Mouse (Mus musculus) ES-E14 (cell line): ENCODE data around the gene 5530401A14Rik. TPM values are rescaled to one million over a fixed set of nuclear protein-coding genes. Genes with fewer than 3 reads are reported as not detected.

Source experiments
- DNase-seq: peaks from one replicate; pipeline ENCODE4 v3.0.0-alpha.2; 2013; ENCODE audit warnings: low read depth, low spot score
- H3K27ac ChIP-seq: 2 replicates; pipeline ENCODE4 v1.5.1; 2012; ENCODE audit warnings: low read depth, mild to moderate bottlenecking, low read length, moderate library complexity, mixed read lengths; ENCODE audit not compliant: poor library complexity, insufficient read depth, severe bottlenecking
- H3K36me3 ChIP-seq: 2 replicates; pipeline ENCODE4 v1.6.1; 2012; ENCODE audit warnings: mild to moderate bottlenecking, low read length, moderate library complexity, mixed read lengths; ENCODE audit not compliant: control insufficient read depth, poor library complexity, insufficient read depth, severe bottlenecking
- H3K4me1 ChIP-seq, 2 experiments: fragments of 150-350 bp in 1 of 2; sonication (generic) in 1 of 2; 2 replicates each; pipeline ENCODE4 v1.6.1; 2012; ENCODE audit warnings: low read length in 2 of 2, mild to moderate bottlenecking in 1 of 2, mixed read lengths in 1 of 2; ENCODE audit not compliant: control insufficient read depth in 2 of 2, insufficient read depth in 2 of 2, poor library complexity in 1 of 2
- H3K4me3 ChIP-seq, 2 experiments: fragments of 150-350 bp in 1 of 2; sonication (generic) in 1 of 2; 2 replicates each; pipeline ENCODE4 v1.5.1; 2012; ENCODE audit warnings: low read length in 2 of 2, low read depth in 1 of 2, mild to moderate bottlenecking in 1 of 2, mixed read lengths in 1 of 2; ENCODE audit not compliant: insufficient read depth in 1 of 2, poor library complexity in 1 of 2, severe bottlenecking in 1 of 2
- H3K9ac ChIP-seq: 2 replicates; pipeline ENCODE4 v1.6.1; 2012; ENCODE audit warnings: low read depth, mild to moderate bottlenecking, low read length, mixed read lengths; ENCODE audit not compliant: poor library complexity, insufficient read depth, severe bottlenecking
- H3K9me3 ChIP-seq: fragments of 150-350 bp; sonication (generic); 2 replicates; pipeline ENCODE4 v1.6.1; 2012; ENCODE audit warnings: low read depth, mild to moderate bottlenecking, low read length; ENCODE audit not compliant: control insufficient read depth, insufficient read depth
- CHD2 ChIP-seq: IDR thresholded peaks from 2 replicates; pipeline ENCODE4 v1.6.1; 2014; ENCODE audit warnings: mild to moderate bottlenecking, low read depth, low read length, inconsistent platforms
- HCFC1 ChIP-seq: IDR thresholded peaks from 2 replicates; pipeline ENCODE4 v1.6.1; 2012; ENCODE audit warnings: low read length, inconsistent platforms, borderline replicate concordance; ENCODE audit not compliant: insufficient read depth
- MAFK ChIP-seq: IDR thresholded peaks from 2 replicates; pipeline ENCODE4 v1.6.1; 2014; ENCODE audit warnings: mild to moderate bottlenecking, low read depth, low read length, inconsistent platforms; ENCODE audit not compliant: insufficient read depth
- ZC3H11A ChIP-seq: IDR thresholded peaks from 2 replicates; pipeline ENCODE4 v1.6.1; 2012; ENCODE audit warnings: low read depth, mild to moderate bottlenecking, inconsistent platforms, low read length, borderline replicate concordance
- ZNF384 ChIP-seq: IDR thresholded peaks from 2 replicates; pipeline ENCODE4 v1.6.1; 2012; ENCODE audit warnings: low read depth, low read length, inconsistent platforms
- in situ Hi-C, 2 experiments: fragments of 600-800 bp; cut with MboI; formaldehyde crosslinking; loops; one replicate each; pipeline ENCODE4 v1.15.1; 2025; ENCODE audit warnings: low sequenced_read_pairs in 2 of 2, inconsistent platforms in 1 of 2; ENCODE audit not compliant: unreplicated experiment in 2 of 2
- total RNA-seq: library from RNA; depleted of rRNA; stranded (reverse); fragments of 300-350 nt; gene quantifications from 2 replicates; pipeline ENCODE4 v1.2.3, GENCODE M21; 2012

The 5530401A14Rik gene
- total RNA-seq, 1 experiment = not detected

GRCm38 (mm10) chr11:81923096-81923495, 62.6 kb downstream of the 5530401A14Rik start:
- TF ChIP-seq HCFC1 (no peak), CHD2 (no peak), ZNF384 (no peak), MAFK (no peak), ZC3H11A (no peak)
- no peak for DNase-seq
- Histone ChIP-seq H3K4me1 (no peaks in the 10 kb centered on the region), H3K27ac (no peak overlapping the region), H3K9ac (no peak overlapping the region), H3K36me3 (no peaks in the 10 kb centered on the region), H3K4me3 (no peak overlapping the region), H3K9me3 (no peaks in the 10 kb centered on the region)
- in situ Hi-C loops = no loop called here

DNA sequence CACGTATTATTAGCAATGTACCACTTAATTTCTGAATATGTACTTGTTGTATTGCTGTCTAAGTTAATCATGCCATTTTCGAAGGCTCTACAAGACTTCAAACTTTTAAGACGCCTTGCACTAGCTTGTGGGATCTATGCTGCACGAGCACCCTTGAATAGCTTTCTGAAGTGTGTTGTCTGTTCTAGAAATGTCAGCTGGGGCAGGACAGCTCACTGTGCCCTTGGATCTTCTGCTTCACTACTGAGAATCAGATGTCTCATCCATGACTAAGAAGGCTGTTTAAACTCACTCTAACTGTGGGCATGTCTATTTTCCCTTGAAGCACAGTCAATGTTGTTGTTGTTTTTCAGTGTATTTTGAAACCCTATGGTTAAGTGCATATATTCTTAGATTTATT, 63.2 kb downstream of the 5530401A14Rik start:
- Histone ChIP-seq H3K27ac (no peak overlapping the region), H3K4me1 (no peaks in the 10 kb centered on the region), H3K9me3 (no peaks in the 10 kb centered on the region), H3K9ac (no peak overlapping the region), H3K36me3 (no peaks in the 10 kb centered on the region), H3K4me3 (no peak overlapping the region)
- in situ Hi-C loops = no loop called here
- no peak for DNase-seq
- no peak for TF ChIP-seq CHD2
- TF ChIP-seq MAFK = no peak
- no peak for TF ChIP-seq ZC3H11A
- no peak for TF ChIP-seq ZNF384
- no peak for TF ChIP-seq HCFC1

DNA sequence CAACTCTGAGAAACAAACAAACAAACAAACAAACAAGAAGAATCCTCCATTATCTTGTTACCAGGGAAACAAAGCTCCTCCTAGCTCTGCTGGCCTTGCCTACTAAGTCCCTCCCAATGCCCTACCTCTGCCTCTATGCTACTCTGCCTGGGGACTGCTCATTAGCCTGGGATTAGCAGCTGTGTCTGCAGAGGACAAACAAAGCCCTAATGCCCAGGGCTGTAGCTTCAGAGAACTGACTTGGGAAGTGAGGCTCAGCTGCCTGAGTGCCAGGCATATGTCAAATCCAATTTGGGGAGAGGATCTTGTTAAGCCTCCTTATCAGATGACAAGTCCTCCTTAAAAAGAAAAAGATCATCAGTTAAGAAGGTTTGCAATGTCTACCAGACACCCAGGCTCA, 65.9 kb downstream of the 5530401A14Rik start:
- Histone ChIP-seq H3K36me3 (no peaks in the 10 kb centered on the region), H3K9me3 (no peaks in the 10 kb centered on the region), H3K4me1 (no peaks in the 10 kb centered on the region), H3K27ac (no peak overlapping the region), H3K9ac (no peak overlapping the region), H3K4me3 (no peak overlapping the region)
- in situ Hi-C loops = no loop called here
- TF ChIP-seq MAFK = no peak
- no peak for TF ChIP-seq HCFC1
- no peak for TF ChIP-seq ZC3H11A
- no peak for TF ChIP-seq ZNF384
- no peak for TF ChIP-seq CHD2
- no peak for DNase-seq

DNA sequence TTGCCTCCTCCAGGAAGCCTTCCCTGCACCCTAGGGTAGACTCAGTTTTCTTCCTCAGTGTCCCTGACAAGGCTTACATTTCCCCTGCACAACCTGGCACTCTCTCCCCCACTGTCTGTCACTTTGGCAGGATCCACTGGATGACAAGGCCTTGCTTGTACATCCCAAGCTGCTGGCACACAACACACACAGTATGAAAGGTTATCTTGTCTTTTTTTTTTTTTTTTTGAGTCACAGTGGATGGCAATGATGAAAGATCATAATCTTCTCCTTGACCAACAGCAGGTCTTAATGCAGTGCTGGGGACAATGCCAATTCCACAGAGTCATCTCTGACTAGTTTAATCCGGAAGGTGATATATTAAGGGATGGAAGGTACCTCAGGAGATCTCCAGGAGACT, 77.0 kb downstream of the 5530401A14Rik start:
- Histone ChIP-seq H3K9me3 (no peaks in the 10 kb centered on the region), H3K9ac (no peak overlapping the region), H3K36me3 (no peaks in the 10 kb centered on the region), H3K27ac (no peak overlapping the region), H3K4me1 (no peaks in the 10 kb centered on the region), H3K4me3 (no peak overlapping the region)
- in situ Hi-C loops = no loop called here
- no peak for DNase-seq
- TF ChIP-seq ZNF384 = no peak

DNA sequence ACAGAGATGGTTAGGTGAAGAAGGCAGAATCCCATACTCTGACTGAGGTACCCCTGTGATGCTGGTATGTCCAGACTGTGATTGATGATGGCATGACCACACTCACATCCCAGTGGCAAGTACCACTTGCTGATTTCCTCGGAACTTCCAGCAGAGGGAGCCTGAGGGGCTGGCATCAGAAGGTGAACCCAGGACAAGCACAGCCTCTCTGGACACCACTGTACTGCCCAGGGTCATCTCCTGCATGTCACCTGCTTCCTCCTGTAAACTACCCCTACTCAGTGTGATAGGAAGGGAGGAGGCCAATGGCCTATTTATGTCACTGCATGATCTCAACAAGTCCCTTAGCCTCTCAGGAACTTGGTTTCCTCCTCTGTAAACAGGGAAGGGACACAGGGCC, 80.5 kb downstream of the 5530401A14Rik start:
- Histone ChIP-seq H3K27ac (no peak overlapping the region), H3K4me1 (no peaks in the 10 kb centered on the region), H3K36me3 (no peaks in the 10 kb centered on the region), H3K9ac (no peak overlapping the region), H3K9me3 (no peaks in the 10 kb centered on the region), H3K4me3 (no peak overlapping the region)
- no peak for TF ChIP-seq MAFK
- no peak for TF ChIP-seq ZC3H11A
- no peak for TF ChIP-seq CHD2
- no peak for TF ChIP-seq HCFC1
- no peak for TF ChIP-seq ZNF384
- DNase-seq = no peak
- in situ Hi-C loops = no loop called here
